Mouse (Mus musculus) ZHBTc4 (cell line): ENCODE measurements at regions not wholly inside any gene's neighbourhood (a gene's known extent, or its start where the extent isn't known, plus 50 kb on each side); places are given as distances from the start of the nearest gene placed in this dataset.

Source experiments
- DNase-seq: peaks from one replicate; pipeline ENCODE4 v3.0.0-alpha.2; 2011; ENCODE audit warnings: low read depth, low spot score

DNA sequence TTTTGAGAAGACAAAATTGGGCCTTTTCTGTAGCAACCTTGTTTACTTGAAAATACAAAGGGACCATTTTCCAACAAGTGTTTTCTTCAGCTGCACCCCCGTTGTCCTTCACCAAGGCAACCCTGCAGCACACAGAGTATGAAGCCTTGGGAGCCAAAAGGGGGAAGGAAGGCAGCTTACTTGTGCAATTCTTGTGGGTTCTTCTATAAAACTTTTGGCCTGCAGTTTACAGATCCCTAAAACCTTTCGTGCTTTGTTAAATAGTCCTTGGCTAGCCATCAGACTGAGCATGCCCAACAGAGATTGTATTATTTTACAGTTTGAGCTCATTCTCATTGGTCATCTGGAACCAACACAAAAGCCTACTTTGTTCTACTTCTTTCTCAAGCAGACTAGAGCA lies 140.6 kb upstream of the H2al1a start:
- DNase-seq: no peak

DNA sequence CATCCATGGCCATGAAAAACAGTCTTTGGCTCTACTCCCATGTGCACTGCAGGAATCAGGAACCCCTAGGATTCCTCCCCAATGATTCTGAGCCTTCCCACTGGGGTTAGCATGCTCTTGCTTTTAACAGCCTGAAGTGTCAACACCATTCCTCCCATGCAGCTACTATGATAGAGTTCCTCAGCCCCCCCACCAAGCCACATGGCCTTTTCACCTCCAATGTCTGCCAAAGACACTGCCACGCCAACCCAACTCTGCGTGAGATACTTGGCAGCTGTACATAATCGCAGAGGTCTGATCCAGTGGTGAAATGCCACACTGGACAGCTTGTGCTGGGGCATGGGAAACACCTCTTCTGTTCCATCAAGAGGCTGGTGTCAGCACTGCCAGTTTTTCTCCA lies 128.6 kb upstream of the H2al1a start:
- no peak for DNase-seq

DNA sequence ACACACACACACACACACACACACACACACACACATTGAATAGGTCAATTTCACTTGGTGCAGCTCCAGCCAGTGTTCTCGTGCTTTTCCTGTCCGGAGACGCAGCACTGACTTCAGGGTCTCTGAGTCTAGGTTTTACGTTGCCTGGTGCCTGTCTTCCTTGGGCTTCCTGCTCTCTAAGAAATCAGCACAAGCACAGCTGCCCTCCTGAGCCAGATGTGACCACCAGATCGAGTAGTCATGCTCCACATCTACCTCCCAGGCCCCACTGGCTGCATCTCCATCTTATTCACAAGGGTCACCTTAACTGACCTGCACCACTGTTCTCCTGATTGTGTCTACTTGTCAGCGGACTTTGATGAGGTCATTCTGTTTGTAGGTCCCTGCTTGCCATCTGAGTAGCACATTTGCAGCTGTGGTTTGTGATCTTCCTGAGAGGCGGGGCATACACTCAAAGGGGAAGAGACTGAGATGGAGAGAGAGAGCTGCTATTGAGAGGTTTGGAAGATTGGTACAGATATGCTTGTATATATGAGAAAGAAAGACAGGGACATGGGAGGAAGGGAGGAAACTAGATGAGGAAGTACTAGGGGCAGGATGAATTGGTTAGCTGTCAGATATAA lies 118.8 kb upstream of the H2al1a start:
- DNase-seq: no peak

DNA sequence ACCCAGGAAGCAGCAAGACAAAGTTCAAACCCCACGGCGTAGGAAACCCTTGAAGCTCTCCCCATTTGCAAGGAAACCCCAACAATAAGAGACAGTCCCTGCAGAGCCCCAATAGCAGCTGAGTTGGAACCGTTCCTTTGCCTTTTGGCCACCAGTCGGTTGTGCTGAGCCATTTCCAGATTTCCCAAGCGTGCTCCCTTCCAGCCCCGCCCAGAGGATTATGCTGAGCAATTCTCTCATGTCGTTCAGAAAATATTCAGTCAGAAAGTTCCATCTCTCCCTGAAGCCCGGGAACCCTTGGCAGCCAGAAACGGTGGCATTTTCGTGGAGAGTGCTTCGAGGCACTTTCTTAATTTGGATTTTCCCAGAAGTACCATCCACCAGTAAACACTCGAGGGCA lies 117.2 kb upstream of the H2al1a start:
- DNase-seq: no peak

DNA sequence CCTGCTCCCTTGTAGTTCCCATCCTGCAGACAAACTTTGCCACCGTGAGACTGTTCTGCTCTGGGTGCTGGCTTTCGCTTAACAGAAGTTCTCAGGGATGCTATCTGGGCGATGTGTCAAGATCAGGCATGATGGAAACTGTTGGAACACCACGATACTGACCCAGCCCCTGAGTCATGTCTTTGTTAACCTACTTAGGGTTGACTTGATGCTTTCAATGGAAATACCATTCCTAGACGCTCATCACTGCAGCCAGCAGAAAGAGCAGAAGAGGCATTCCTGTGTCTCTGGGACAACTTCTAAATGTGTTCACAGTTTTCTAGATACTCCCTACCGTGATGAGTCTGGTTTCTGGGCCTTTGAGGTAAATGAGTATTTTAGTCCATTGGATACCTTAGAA lies 108.2 kb upstream of the H2al1a start:
- DNase-seq: no peak

DNA sequence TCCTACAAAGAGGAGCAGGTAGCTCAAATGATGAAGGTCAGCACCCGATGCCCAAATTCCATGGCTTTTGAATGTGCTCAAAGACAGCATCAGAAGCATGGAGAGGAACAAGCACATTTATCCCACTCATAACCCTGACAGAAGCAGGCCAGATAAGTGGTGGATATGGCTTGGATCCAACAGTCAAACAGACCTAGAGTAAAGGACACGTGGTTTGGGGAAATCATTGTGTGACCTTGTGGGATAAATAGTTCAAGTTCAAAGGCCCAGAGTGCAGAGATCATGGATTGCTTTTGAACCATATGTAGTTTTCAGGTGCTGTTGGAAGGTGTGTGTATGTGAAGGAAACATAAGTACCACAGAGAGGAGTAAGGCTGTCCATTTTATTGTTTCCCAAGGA lies 94.9 kb upstream of the H2al1a start:
- DNase-seq: no peak

DNA sequence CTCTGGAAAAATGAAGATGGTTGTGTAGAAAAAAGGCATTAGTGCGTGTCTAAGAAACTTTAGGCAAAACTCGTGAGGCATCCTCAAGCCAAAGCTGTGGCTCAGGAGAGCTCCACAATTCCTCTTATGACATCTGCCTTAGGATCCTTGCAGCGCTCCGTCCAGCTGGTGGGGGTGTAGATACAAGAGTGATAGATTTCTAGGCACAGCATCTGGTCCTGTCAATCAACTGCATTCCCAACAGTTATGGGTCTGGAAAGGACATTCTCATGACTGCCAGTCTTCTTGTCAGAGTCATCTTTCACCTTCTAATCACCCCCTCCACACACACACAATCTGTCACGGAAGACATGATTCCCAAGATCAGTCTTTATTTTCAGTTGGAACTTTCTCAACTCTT lies 89.2 kb upstream of the H2al1a start:
- no peak for DNase-seq

DNA sequence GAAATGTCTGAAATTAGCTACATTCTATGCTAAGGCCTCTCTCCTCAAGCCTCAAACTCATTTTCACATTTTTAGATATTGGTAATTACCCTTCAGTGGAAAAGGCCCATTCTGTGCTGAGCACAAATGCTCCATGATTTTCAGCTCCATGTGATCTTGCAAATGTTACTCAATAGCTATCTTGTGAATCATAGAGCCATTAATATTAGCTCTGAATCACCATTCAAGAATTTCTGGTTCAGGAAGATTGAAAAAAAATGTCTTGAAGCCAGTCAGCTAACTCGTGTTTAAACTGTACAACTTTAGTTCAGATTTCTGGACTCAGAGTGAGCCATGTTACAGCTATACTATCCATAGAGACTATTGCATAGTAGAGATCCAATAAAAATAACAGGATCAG lies 86.2 kb upstream of the H2al1a start:
- no peak for DNase-seq

DNA sequence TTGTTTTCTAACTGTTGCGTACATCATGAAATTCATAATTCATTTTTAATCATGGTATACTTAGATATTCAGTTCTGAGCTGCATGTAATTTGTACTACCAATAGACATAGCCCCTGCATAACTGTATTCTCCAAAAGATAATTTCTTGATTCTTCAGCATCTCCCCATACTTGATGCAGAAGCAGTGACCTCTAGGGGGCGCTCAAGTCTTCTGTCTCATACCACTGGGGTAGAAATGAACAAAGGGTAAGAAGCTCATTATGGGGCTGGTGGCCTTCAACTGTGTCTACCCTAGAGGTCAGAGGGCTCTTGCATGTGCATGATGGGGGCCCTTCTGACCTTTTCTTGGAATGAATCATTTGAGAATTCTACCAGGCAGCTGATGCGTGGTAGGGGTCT lies 85.6 kb upstream of the H2al1a start:
- peak; percentile 32 for DNase-seq

DNA sequence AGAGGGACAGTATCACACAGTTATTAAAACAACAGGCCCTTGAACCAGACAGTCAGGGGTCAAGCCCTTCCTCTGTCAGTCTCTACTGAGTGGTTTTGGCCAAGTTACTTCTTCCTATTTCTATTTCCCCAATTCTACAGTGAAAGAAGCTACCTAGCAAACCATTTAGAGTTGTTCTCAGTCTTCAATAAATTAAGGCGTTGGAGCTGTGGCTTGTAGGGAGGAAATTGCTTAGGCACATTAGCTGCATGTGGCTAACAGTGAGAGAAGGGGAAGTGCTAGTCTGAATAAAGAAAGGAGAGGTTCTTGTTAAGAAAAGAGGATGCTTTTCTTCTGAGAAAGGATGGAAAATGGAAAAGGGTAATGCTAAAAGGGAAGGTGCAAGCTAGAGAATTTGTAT lies 60.0 kb upstream of the H2al1a start:
- DNase-seq: no peak

DNA sequence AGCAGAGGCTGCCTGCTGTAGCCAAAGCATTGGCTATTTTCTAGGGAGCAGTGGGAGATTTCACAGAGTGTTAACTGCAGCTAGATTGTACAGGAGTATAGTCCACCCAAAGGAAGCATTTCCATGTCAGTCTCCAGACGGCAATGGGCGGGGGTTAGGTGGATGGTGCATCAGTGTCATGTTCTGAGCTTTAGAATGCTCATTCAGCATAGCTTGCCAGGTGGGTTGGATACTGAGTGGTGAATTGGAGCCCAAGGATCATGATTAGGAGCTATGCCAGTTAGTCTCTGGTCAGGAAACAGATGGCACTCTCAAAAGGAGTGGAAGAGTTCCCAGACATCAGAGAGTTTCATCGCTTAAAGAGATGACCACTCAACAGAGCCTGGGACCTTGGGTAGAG lies 53.5 kb upstream of the H2al1a start:
- no peak for DNase-seq
